Mouse (Mus musculus) forebrain, embryonic 16.5 days (tissue): ENCODE measurements around the gene Npm1. TPM values are rescaled to one million over a fixed set of nuclear protein-coding genes. Genes with fewer than 3 reads are reported as not detected.

ENCODE experiments used
- ATAC-seq: fragments of 200-750 bp; cut with Nextera tagmentation; 2 replicates; pipeline ENCODE4 v1.8.0; 2017; ENCODE audit warnings: mild to moderate bottlenecking, moderate library complexity
- H3K27ac ChIP-seq: fragments of 300-500 bp; sonication (generic); 2 replicates; pipeline ENCODE4 v1.5.1; 2014; ENCODE audit warnings: low read length, control low read depth
- H3K27me3 ChIP-seq: fragments of 300-500 bp; sonication (generic); replicated peaks from 2 replicates; pipeline ENCODE4 v1.6.1; 2014; ENCODE audit warnings: low read length; ENCODE audit not compliant: control insufficient read depth, insufficient read depth
- H3K36me3 ChIP-seq: fragments of 300-500 bp; sonication (generic); 2 replicates; pipeline ENCODE4 v1.6.1; 2014; ENCODE audit not compliant: control insufficient read depth, insufficient read depth
- H3K4me1 ChIP-seq: fragments of 300-500 bp; sonication (generic); replicated peaks from 2 replicates; pipeline ENCODE4 v1.6.1; 2014; ENCODE audit warnings: low read length; ENCODE audit not compliant: control insufficient read depth, insufficient read depth
- H3K4me2 ChIP-seq: fragments of 300-500 bp; sonication (generic); 2 replicates; pipeline ENCODE4 v1.6.1; 2014; ENCODE audit warnings: mild to moderate bottlenecking, low read length, control low read depth
- H3K4me3 ChIP-seq: fragments of 300-500 bp; sonication (generic); replicated peaks from 2 replicates; pipeline ENCODE4 v1.5.1; 2014; ENCODE audit warnings: mild to moderate bottlenecking, low read length, control low read depth
- H3K9ac ChIP-seq: fragments of 300-500 bp; sonication (generic); replicated peaks from 2 replicates; pipeline ENCODE4 v1.6.1; 2014; ENCODE audit warnings: low read depth, low read length, control low read depth
- H3K9me3 ChIP-seq: fragments of 300-500 bp; sonication (generic); 2 replicates; pipeline ENCODE4 v1.6.1; 2016; ENCODE audit warnings: low read length; ENCODE audit not compliant: control insufficient read depth
- WGBS: fragments of 180-500 bp; shearing (Covaris S2); extraction: QIAGEN DNeasy Blood & Tissue Kit; methylation state at CpG from one replicate; pipeline ENCODE4 v1.1.7; 2014; 5-methylcytosine and 5-hydroxymethylcytosine counted together
- polyA plus RNA-seq: library from polyadenylated mRNA; unstranded; fragments of >200 nt; fragmentation: Nextera tagmentation; extraction: Ambion mirVana; gene quantifications from 2 replicates; pipeline ENCODE4 v1.2.1, GENCODE M21; 2015

The Npm1 gene
- polyA plus RNA-seq, 1 experiment from 2014 or later = 479 TPM

- no peak overlapping the region for H3K4me3 ChIP-seq
- H3K36me3 ChIP-seq = peaks cover 27% of the 10 kb centered on the region
- 91% methylated on average over 3 of the region's 3 CpGs for WGBS
- H3K9me3 ChIP-seq = no peaks in the 10 kb centered on the region
- H3K27ac ChIP-seq = no peak overlapping the region
- no peak overlapping the region for H3K4me2 ChIP-seq
- no peak overlapping the region for H3K9ac ChIP-seq
- ATAC-seq = no peak
- H3K4me1 ChIP-seq = peaks cover 10% of the 10 kb centered on the region
- H3K27me3 ChIP-seq = no peaks in the 10 kb centered on the region
Measured at GRCm38 (mm10) chr11:33159741-33160140, 3.3 kb downstream of the Npm1 start.

GRCm38 (mm10) chr11:33157453-33158196 lies 5.4 kb downstream of the Npm1 start:
- no peak overlapping the region for H3K9ac ChIP-seq
- H3K36me3 ChIP-seq = peaks cover 37% of the 10 kb centered on the region
- H3K4me3 ChIP-seq = no peak overlapping the region
- no peaks in the 10 kb centered on the region for H3K27me3 ChIP-seq
- WGBS = 91% methylated on average over 2 of the region's 2 CpGs
- H3K9me3 ChIP-seq = no peaks in the 10 kb centered on the region
- no peak overlapping the region for H3K27ac ChIP-seq
- ATAC-seq = no peak
- H3K4me2 ChIP-seq = no peak overlapping the region
- peaks cover 10% of the 10 kb centered on the region for H3K4me1 ChIP-seq

GRCm38 (mm10) chr11:33156436-33157015 lies 6.5 kb downstream of the Npm1 start:
- no peak overlapping the region for H3K4me2 ChIP-seq
- no peak overlapping the region for H3K27ac ChIP-seq
- H3K4me3 ChIP-seq = no peak overlapping the region
- H3K9ac ChIP-seq = no peak overlapping the region
- H3K9me3 ChIP-seq = no peaks in the 10 kb centered on the region
- no peaks in the 10 kb centered on the region for H3K27me3 ChIP-seq
- H3K36me3 ChIP-seq = peaks cover 38% of the 10 kb centered on the region
- 88% methylated on average over 4 of the region's 4 CpGs for WGBS
- ATAC-seq = no peak
- H3K4me1 ChIP-seq = peaks cover 6% of the 10 kb centered on the region; the same call in 1 of the 2 replicates

GRCm38 (mm10) chr11:33154459-33154858 lies 8.5 kb downstream of the Npm1 start:
- 85% methylated on average over 3 of the region's 3 CpGs for WGBS
- no peaks in the 10 kb centered on the region for H3K9me3 ChIP-seq
- no peak overlapping the region for H3K27ac ChIP-seq
- no peak for ATAC-seq
- H3K4me2 ChIP-seq = no peak overlapping the region
- no peaks in the 10 kb centered on the region for H3K4me1 ChIP-seq
- H3K9ac ChIP-seq = no peak overlapping the region
- H3K27me3 ChIP-seq = no peaks in the 10 kb centered on the region
- peaks cover 40% of the 10 kb centered on the region for H3K36me3 ChIP-seq
- H3K4me3 ChIP-seq = no peak overlapping the region

- Histone ChIP-seq H3K36me3 (peaks cover 40% of the 10 kb centered on the region), H3K4me3 (no peak overlapping the region), H3K9me3 (no peaks in the 10 kb centered on the region), H3K9ac (no peak overlapping the region), H3K4me1 (peaks cover 3% of the 10 kb centered on the region), H3K27ac (no peak overlapping the region), H3K4me2 (no peak overlapping the region), H3K27me3 (no peaks in the 10 kb centered on the region)
- WGBS = 92% methylated on average over 1 of the region's 1 CpGs
- ATAC-seq = no peak
Measured at GRCm38 (mm10) chr11:33152997-33153396, 10.0 kb downstream of the Npm1 start.

- ATAC-seq = no peak
- H3K9ac ChIP-seq = no peak overlapping the region
- H3K27me3 ChIP-seq = no peaks in the 10 kb centered on the region
- H3K9me3 ChIP-seq = no peaks in the 10 kb centered on the region
- no peak overlapping the region for H3K4me3 ChIP-seq
- no peak overlapping the region for H3K4me2 ChIP-seq
- WGBS = 79% methylated on average over 4 of the region's 4 CpGs
- H3K36me3 ChIP-seq = peaks cover 32% of the 10 kb centered on the region
- H3K4me1 ChIP-seq = peaks cover 12% of the 10 kb centered on the region
- no peak overlapping the region for H3K27ac ChIP-seq
Measured at GRCm38 (mm10) chr11:33151780-33152145, 11.2 kb downstream of the Npm1 start.

- Histone ChIP-seq H3K4me3 (no peak overlapping the region), H3K27me3 (no peaks in the 10 kb centered on the region), H3K4me1 (peaks cover 15% of the 10 kb centered on the region), H3K9me3 (no peaks in the 10 kb centered on the region), H3K4me2 (no peak overlapping the region), H3K36me3 (peaks cover 29% of the 10 kb centered on the region), H3K27ac (no peak overlapping the region), H3K9ac (no peak overlapping the region)
- 76% methylated on average over 3 of the region's 3 CpGs for WGBS
- no peak for ATAC-seq
Measured at GRCm38 (mm10) chr11:33151128-33151779, 11.8 kb downstream of the Npm1 start.

GRCm38 (mm10) chr11:33150364-33150763 lies 12.6 kb downstream of the Npm1 start:
- peaks cover 26% of the 10 kb centered on the region for H3K36me3 ChIP-seq
- no peaks in the 10 kb centered on the region for H3K9me3 ChIP-seq
- H3K4me2 ChIP-seq = no peak overlapping the region
- no peak overlapping the region for H3K27ac ChIP-seq
- H3K9ac ChIP-seq = no peak overlapping the region
- H3K27me3 ChIP-seq = no peaks in the 10 kb centered on the region
- ATAC-seq = no peak
- H3K4me3 ChIP-seq = no peak overlapping the region
- H3K4me1 ChIP-seq = peaks cover 23% of the 10 kb centered on the region

- Histone ChIP-seq H3K27me3 (peaks cover 3% of the 10 kb centered on the region; the same call in 1 of the 2 replicates), H3K4me2 (no peak overlapping the region), H3K9ac (no peak overlapping the region), H3K36me3 (peaks cover 26% of the 10 kb centered on the region), H3K9me3 (no peaks in the 10 kb centered on the region), H3K27ac (no peak overlapping the region), H3K4me1 (peaks cover 27% of the 10 kb centered on the region), H3K4me3 (no peak overlapping the region)
- ATAC-seq = no peak
Measured at GRCm38 (mm10) chr11:33149453-33149852, 13.6 kb downstream of the Npm1 start.
